Mouse (Mus musculus): ENCODE results near the gene Irak2. TPM values are rescaled to one million over a fixed set of nuclear protein-coding genes. Genes with fewer than 3 reads are reported as not detected.

Irak2 gene
- polyA plus RNA-seq, 1 experiment = 6.6 TPM

DNA sequence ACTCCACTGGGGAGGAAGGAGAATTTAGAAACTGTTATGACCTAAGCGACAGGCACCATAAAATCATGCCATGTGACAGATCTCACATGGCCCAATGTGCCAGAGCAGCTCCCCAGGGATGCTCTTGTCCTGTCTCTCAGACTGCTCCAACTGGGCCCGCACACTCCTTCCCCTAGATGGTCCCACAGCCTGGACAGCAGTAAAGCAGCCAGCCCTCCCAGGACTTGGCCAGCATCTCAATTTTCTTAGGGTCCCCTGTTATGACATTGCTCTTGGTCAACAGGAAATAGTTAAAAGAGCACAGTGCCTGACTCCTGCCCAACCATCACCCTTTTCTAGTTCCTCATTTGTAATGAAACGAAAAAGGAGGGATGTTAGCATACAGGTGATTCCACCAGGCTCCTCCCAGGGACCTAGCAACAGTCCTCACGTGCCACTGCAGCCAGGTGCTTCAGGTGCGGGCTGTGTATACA lies 54.4 kb downstream of the Irak2 start:
- H3K36me3 ChIP-seq (ENCODE audit: control insufficient read depth, insufficient read depth, low read length, poor library complexity, severe bottlenecking) = no peaks in the 10 kb centered on the region
- H3K9me3 ChIP-seq (replicated peaks; ENCODE audit: control insufficient read depth, insufficient read depth, low read length, poor library complexity, severe bottlenecking) = no peaks in the 10 kb centered on the region
- H3K27ac ChIP-seq (ENCODE audit: insufficient read depth, low read length) = no peak overlapping the region
- TF ChIP-seq POLR2A (IDR thresholded peaks at IDR 0.05; ENCODE audit: insufficient read depth, low read length) (no peak), CTCF (IDR thresholded peaks at IDR 0.05; ENCODE audit: low read depth, low read length) (no peak), EP300 (IDR thresholded peaks at IDR 0.05; ENCODE audit: insufficient read depth, low read depth, low read length) (no peak)
- peaks cover 4% of the 10 kb centered on the region for H3K4me1 ChIP-seq (ENCODE audit: control insufficient read depth, insufficient read depth, low read length)
- no peaks in the 10 kb centered on the region for H3K27me3 ChIP-seq (ENCODE audit: control insufficient read depth, insufficient read depth, low read length, poor library complexity, severe bottlenecking)
- no peak overlapping the region for H3K4me3 ChIP-seq (ENCODE audit: low read depth, low read length)
- no peak overlapping the region for H3K9ac ChIP-seq (ENCODE audit: low read depth, poor library complexity, severe bottlenecking)

DNA sequence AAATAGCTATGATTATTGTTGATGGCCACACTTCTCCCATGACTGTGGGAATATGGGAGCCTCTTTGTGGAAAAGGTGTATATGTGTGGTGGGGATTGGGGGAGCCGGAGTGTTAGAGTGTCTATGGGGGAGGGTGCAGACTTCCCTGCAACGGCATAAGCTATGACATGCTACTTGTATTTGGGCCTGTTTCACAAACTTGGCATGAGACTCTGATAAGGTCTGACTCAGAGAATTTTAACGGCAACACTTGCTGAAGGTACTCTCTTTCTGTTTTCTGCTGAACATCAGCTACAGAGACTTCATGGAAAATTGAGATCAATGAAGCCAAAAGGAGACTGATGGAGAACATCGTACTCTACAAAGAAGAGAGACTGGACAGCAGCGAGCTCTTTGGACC lies 55.1 kb downstream of the Irak2 start:
- H3K4me3 ChIP-seq (ENCODE audit: low read depth, low read length) = no peak overlapping the region
- no peak overlapping the region for H3K27ac ChIP-seq (ENCODE audit: insufficient read depth, low read length)
- H3K9me3 ChIP-seq (replicated peaks; ENCODE audit: control insufficient read depth, insufficient read depth, low read length, poor library complexity, severe bottlenecking) = no peaks in the 10 kb centered on the region
- TF ChIP-seq EP300 (IDR thresholded peaks at IDR 0.05; ENCODE audit: insufficient read depth, low read depth, low read length) (no peak), CTCF (IDR thresholded peaks at IDR 0.05; ENCODE audit: low read depth, low read length) (no peak), POLR2A (IDR thresholded peaks at IDR 0.05; ENCODE audit: insufficient read depth, low read length) (no peak)
- no peaks in the 10 kb centered on the region for H3K27me3 ChIP-seq (ENCODE audit: control insufficient read depth, insufficient read depth, low read length, poor library complexity, severe bottlenecking)
- peaks cover under 1% of the 10 kb centered on the region; the same call in 1 of the 2 replicates for H3K36me3 ChIP-seq (ENCODE audit: control insufficient read depth, insufficient read depth, low read length, poor library complexity, severe bottlenecking)
- peaks cover 4% of the 10 kb centered on the region for H3K4me1 ChIP-seq (ENCODE audit: control insufficient read depth, insufficient read depth, low read length)
- H3K9ac ChIP-seq (ENCODE audit: low read depth, poor library complexity, severe bottlenecking) = no peak overlapping the region

DNA sequence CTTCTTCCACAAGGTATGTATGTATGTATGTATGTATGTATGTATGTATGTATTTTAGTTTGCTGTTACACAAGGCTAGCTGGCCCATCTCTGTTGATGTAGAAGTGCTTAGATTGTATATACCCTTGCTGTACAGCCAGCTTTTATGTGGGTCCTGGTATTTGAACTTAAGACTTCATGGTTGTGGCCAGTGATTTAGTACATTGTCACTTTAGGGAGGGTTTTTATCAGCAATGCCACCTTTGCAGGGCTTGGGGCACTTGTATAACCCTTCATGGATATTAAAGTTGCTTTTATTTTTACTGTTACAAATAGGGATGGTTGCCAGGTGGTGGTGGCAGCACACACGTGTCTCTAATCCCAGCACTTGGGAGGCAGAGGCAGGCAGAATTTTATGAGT lies 56.9 kb downstream of the Irak2 start:
- no peaks in the 10 kb centered on the region for H3K27me3 ChIP-seq (ENCODE audit: control insufficient read depth, insufficient read depth, low read length, poor library complexity, severe bottlenecking)
- peaks cover 12% of the 10 kb centered on the region for H3K36me3 ChIP-seq (ENCODE audit: control insufficient read depth, insufficient read depth, low read length, poor library complexity, severe bottlenecking)
- no peak overlapping the region for H3K9ac ChIP-seq (ENCODE audit: low read depth, poor library complexity, severe bottlenecking)
- no peak overlapping the region for H3K4me3 ChIP-seq (ENCODE audit: low read depth, low read length)
- H3K27ac ChIP-seq (ENCODE audit: insufficient read depth, low read length) = peak overlapping the region; percentile 68; the same call in 1 of the 2 replicates
- H3K9me3 ChIP-seq (replicated peaks; ENCODE audit: control insufficient read depth, insufficient read depth, low read length, poor library complexity, severe bottlenecking) = no peaks in the 10 kb centered on the region
- H3K4me1 ChIP-seq (ENCODE audit: control insufficient read depth, insufficient read depth, low read length) = peaks cover 4% of the 10 kb centered on the region
- TF ChIP-seq POLR2A (IDR thresholded peaks at IDR 0.05; ENCODE audit: insufficient read depth, low read length) (no peak), CTCF (IDR thresholded peaks at IDR 0.05; ENCODE audit: low read depth, low read length) (no peak), EP300 (IDR thresholded peaks at IDR 0.05; ENCODE audit: insufficient read depth, low read depth, low read length) (no peak)

DNA sequence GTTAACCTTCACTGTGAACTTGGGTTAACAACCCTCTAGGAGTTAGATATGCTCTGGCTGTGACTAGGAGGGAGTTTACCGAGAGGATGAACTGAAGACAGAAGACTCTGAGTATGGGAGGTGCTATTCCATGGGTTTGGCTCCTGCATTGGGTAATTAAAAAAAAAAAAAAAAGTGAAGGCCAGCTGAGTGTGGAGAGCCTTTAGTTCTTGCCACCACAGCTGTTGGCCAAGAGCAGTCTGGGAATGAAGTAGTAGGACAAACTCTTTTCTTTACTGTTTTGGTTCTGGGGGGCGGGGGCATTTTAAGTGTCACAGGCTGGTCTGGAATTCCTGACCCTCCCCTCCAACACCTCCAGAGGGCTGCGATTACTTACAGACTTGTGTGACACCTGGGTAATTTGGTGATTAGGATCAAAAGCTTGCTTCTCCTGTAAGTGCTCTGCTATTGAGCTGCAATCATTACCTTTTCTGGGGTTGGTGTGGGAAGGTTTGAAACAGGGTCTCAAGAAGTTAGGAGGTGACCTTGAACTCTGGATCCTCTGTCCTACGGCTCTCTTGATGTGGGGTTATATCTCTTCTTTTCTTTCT lies 57.6 kb downstream of the Irak2 start:
- H3K4me1 ChIP-seq (ENCODE audit: control insufficient read depth, insufficient read depth, low read length) = peaks cover 3% of the 10 kb centered on the region
- H3K9me3 ChIP-seq (replicated peaks; ENCODE audit: control insufficient read depth, insufficient read depth, low read length, poor library complexity, severe bottlenecking) = no peaks in the 10 kb centered on the region
- H3K4me3 ChIP-seq (ENCODE audit: low read depth, low read length) = peak overlapping the region; percentile 62; the same call in 1 of the 2 replicates
- H3K27ac ChIP-seq (ENCODE audit: insufficient read depth, low read length) = peak overlapping the region; percentile 68
- no peaks in the 10 kb centered on the region for H3K27me3 ChIP-seq (ENCODE audit: control insufficient read depth, insufficient read depth, low read length, poor library complexity, severe bottlenecking)
- TF ChIP-seq CTCF (IDR thresholded peaks at IDR 0.05; ENCODE audit: low read depth, low read length) = no peak
- TF ChIP-seq EP300 (IDR thresholded peaks at IDR 0.05; ENCODE audit: insufficient read depth, low read depth, low read length) = no peak
- TF ChIP-seq POLR2A (IDR thresholded peaks at IDR 0.05; ENCODE audit: insufficient read depth, low read length) = no peak
- peaks cover 17% of the 10 kb centered on the region for H3K36me3 ChIP-seq (ENCODE audit: control insufficient read depth, insufficient read depth, low read length, poor library complexity, severe bottlenecking)
- H3K9ac ChIP-seq (ENCODE audit: low read depth, poor library complexity, severe bottlenecking) = peak overlapping the region; percentile 78

DNA sequence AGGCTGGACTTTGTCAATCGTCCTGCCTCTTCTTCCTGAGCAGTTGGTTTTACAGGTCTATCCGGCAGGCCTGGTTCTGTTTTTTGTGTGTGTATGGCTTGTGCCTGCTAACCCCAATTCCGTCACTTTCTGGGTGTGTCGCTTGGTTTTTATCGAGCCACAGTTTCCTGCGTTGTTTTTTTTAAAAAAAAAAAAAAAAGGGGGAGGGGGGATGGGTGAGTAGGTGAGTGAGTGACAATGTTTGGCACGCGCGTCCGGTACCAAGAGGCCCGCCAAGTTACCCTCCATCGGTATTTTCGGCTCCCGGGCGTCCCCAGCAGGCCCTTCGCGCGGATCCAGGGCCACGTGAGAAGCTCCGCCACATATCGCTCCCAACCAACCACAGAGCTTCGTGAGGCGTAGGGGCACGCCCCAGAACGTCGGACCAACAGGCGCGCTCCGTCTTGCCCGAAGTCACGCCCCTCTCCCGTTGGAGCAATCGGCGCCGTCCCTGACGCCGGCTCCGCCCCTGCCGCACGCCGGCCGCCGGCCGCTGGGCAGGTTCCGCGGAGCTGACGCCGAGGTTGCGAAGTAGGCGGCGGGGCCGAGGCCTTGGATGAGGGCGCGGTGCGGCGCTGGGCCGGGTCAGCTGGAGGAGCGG lies 58.4 kb downstream of the Irak2 start, which contains the start of gene Tatdn2:
Gene Tatdn2 (plus strand): TSS at position 469 of the 640 bp plus-strand sequence.
- H3K27ac ChIP-seq (ENCODE audit: insufficient read depth, low read length) = peak within 1 kb of the TSS; percentile 68
- H3K36me3 ChIP-seq (ENCODE audit: control insufficient read depth, insufficient read depth, low read length, poor library complexity, severe bottlenecking) = peaks cover 24% of the 10 kb centered on the region
- H3K4me3 ChIP-seq (ENCODE audit: low read depth, low read length) = peak within 1 kb of the TSS; percentile 91
- no peaks in the 10 kb centered on the region for H3K9me3 ChIP-seq (replicated peaks; ENCODE audit: control insufficient read depth, insufficient read depth, low read length, poor library complexity, severe bottlenecking)
- peak within 1 kb of the TSS; percentile 81 for H3K9ac ChIP-seq (ENCODE audit: low read depth, poor library complexity, severe bottlenecking)
- H3K27me3 ChIP-seq (ENCODE audit: control insufficient read depth, insufficient read depth, low read length, poor library complexity, severe bottlenecking) = no peaks in the 10 kb centered on the region
- H3K4me1 ChIP-seq (ENCODE audit: control insufficient read depth, insufficient read depth, low read length) = no peaks in the 10 kb centered on the region
- TF ChIP-seq EP300 (IDR thresholded peaks at IDR 0.05; ENCODE audit: insufficient read depth, low read depth, low read length) (0 out of 2 replicates have a peak, but pooled peaks have one; percentile 21), POLR2A (IDR thresholded peaks at IDR 0.05; ENCODE audit: insufficient read depth, low read length) (peak; percentile 18), CTCF (IDR thresholded peaks at IDR 0.05; ENCODE audit: low read depth, low read length) (no peak)

Measured in ES-Bruce4 (cell line).